Mouse (Mus musculus): ENCODE measurements around the gene Tia1.

The Tia1 gene

DNA sequence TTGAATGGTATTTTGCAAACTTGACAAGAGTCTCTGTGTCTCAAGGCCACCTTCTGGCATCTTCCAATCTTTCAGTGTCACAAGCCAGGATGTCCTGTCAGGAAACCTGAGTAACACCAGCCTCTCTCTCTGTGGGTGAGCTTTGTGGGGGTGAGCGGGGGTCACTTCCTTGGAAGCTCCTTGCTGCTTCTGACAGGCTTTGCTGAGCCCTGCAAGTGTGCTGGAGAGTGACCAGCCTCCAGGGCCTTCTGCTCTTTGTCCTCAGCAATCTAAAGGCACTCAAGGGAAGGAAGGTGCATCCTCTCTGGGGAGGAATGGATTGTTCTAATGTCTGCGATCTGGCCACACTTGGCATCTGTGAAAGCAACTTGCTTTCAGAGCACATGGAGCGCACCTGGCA is 75.3 kb downstream of the Tia1 start:
- in situ Hi-C loops (cut with MboI, MseI), result loop anchor here (10.0 kb wide), 1 partner anchor 45 kb away; the partner anchor contains the start of gene Pcbp1

DNA sequence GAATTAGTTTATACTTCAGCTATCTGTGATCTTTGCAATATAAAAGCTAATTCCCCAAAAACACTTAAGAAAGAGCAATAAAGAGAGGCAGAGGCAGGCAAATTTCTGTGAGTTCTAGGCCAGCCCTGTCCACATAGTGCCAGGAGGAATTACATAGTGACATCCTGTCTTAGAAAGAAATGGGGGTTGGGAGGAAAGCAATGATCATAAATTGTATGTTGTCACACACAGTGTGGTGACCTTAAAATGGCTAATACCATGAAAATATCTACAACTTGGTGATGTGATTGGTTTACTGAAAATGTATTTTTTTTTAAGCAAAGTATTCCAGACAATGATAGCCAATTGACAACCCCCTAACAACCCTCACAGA is 75.8 kb downstream of the Tia1 start:
- in situ Hi-C loops (cut with MboI, MseI), result loop anchor here (10.0 kb wide), 1 partner anchor 45 kb away; the partner anchor contains the start of gene Pcbp1

DNA sequence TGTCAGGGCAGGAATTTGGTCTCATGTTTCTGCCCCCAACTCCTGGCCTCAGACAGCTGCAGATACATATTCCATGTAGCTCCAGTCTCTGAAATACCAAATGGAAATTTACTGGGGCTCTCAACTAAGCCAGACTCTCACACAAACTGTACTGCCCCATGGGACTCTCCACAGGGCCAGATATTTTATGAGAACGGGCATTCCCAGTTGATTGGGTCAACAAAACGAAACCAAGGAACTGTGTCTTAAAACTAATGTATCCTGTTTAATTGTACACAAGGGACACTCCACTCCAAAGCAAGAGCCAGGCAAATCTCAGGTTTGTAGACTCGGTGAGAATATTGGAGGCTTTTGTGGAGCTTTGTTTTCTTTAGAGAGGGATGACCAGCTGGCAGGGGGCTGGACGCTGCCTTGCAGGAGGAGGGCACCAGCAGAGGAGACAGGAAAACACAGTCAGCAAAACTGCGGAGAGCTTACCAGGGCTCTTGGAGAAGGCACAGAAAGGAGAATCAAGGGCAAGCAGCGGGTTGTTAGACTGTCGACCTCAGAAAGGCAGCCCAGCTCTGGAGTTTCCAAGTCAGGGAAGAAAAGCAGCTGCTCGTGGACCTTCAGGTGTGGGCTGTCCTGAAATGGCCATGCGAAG is 76.3 kb downstream of the Tia1 start:
- in situ Hi-C loops (cut with MboI, MseI), result no loop called here

DNA sequence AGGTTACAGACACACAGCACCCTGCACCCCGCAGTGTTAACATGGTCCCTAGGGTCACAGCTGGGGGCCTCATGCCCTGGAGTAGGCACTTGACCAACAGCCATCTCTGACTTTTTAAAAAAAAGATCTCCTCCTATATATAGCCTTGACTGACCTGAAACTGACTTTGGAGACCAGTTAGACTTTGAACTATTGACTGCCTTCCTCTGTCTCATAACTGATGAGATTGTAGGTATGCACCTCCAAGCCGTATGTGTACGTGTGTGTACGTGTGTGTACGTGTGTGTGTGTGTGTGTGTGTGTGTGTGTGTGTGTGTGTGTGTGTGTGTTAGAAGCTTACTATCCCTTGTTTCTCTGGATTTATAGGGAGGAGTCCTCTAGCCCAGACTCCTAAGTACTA is 77.9 kb downstream of the Tia1 start:
- in situ Hi-C loops (cut with MboI, MseI), result no loop called here
